Mouse (Mus musculus): Measurements from ENCODE around the gene Chst2. TPM values are rescaled to one million over a fixed set of nuclear protein-coding genes. Genes with fewer than 3 reads are reported as not detected.

Gene Chst2
- total RNA-seq, 2 experiments from 2014 or later: 77.3 to 83.3 TPM

GRCm38 (mm10) chr9:95375966-95376365 lies 30.6 kb downstream of the Chst2 start:
- DNase-seq (ENCODE audit: low spot score in 2 of 2): no peak
- intact Hi-C loops (cut with DNase I): no loop called here

- DNase-seq (ENCODE audit: low spot score in 2 of 2): no peak
- intact Hi-C loops (cut with DNase I): no loop called here
Measured at GRCm38 (mm10) chr9:95375336-95375735, 31.2 kb downstream of the Chst2 start.

DNA sequence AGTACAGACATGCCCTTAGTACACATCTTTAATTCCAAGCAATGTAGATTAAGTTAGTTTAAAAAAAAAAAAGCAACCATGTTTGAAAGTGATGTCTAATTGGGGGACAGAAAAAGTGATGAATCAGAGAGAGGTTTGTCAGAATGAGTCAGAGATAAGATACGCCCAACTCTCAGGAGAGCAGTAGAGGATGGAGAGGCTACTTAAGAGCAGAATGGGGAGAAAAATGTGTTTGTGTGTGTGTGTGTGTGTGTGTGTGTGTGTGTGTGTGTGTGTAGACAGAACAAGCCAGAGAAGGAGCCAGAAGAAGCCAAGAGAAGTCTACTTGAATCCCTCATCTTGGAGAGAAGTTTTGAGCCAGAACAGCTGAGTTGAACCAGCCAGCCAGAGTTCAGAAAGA lies 32.8 kb downstream of the Chst2 start:
- no peak for DNase-seq (ENCODE audit: low spot score in 2 of 2)
- intact Hi-C loops (cut with DNase I): no loop called here

- DNase-seq (ENCODE audit: low spot score in 2 of 2): no peak
- intact Hi-C loops (cut with DNase I): no loop called here
Measured at GRCm38 (mm10) chr9:95365882-95366281, 40.6 kb downstream of the Chst2 start.

DNA sequence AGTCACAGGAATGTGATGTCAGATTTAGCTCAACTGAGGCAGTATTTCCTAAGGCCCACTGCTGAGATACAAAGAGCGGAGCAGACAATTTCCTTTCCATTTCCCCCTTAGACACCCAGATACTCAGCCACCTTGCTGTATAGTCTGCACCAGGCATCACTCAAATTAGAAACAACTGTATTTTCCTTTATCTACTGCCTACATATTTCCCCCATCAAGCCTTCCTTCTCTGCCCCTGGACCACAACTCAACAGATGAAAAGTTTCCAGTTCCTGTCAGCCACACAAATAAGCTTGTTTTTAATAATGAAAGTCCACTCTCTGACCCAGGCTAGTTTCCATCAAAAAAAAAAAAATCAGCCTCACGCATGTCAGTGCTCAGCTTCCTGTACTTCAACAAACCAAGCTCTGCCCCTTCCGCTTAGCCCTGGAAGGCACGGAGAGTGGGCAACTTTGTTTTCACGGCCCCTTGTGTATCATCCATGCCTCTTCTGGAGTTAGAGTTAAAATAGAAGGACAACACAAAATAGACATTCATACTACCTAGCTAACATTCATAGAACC lies 52.6 kb downstream of the Chst2 start:
- intact Hi-C loops (cut with DNase I): no loop called here
- DNase-seq (ENCODE audit: low spot score in 2 of 2): no peak

DNA sequence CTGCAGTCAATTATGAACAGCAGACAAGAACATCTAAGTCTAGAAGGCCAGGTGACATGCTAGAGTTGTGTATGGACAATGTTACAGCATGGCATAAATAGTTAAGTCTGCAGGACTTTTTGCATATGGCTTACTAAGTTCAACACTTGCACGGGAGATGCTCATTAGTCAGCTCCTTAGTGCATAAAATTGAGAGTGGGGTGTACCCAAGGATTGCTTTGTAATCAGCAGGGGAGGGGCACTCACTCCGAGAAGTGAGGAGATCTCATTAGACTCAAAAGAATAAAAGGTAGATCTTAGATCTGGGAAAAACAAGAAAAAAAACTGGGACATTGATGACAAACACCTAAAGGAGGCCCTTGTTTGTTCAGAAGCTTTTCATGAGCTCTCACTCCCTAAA lies 54.6 kb downstream of the Chst2 start:
- intact Hi-C loops (cut with DNase I): no loop called here
- DNase-seq (ENCODE audit: low spot score in 2 of 2): no peak

GRCm38 (mm10) chr9:95350550-95350949 lies 56.0 kb downstream of the Chst2 start:
- intact Hi-C loops (cut with DNase I): no loop called here
- DNase-seq (ENCODE audit: low spot score in 2 of 2): no peak

Other genes with a start within 250 kb of the Chst2 start
- gene U2surp, start 105.3 kb upstream of the Chst2 start, total RNA-seq (2021): 10 to 100 TPM; 57.8 to 71.5 TPM
- 10 to 100 TPM; 35.4 to 37.0 TPM for gene Paqr9, start 152.9 kb upstream of the Chst2 start, total RNA-seq (2021)
- gene Pcolce2, start 230.9 kb upstream of the Chst2 start, total RNA-seq (2021): 1 to 10 TPM; 1.7 to 1.8 TPM